Mouse (Mus musculus) liver, postnatal 0 days (tissue): ENCODE data around the gene Ubac2.

Source experiments
- CTCF ChIP-seq: sonication (generic); IDR thresholded peaks from 2 replicates; pipeline ENCODE4 v1.5.1; 2016; ENCODE audit warnings: antibody characterized with exemption, low read depth
- EP300 ChIP-seq: IDR thresholded peaks from 2 replicates; pipeline ENCODE4 v1.6.1; 2016; ENCODE audit warnings: antibody characterized with exemption, low read depth, mild to moderate bottlenecking

GRCm38 (mm10) chr14:122000346-122001105 is 122.1 kb downstream of the Ubac2 start:
- no peak for TF ChIP-seq CTCF
- no peak for TF ChIP-seq EP300
